Mouse (Mus musculus) forebrain, embryonic 10.5 days (tissue): Measurements from ENCODE around the gene Sipa1l1. TPM values are rescaled to one million over a fixed set of nuclear protein-coding genes. Genes with fewer than 3 reads are reported as not detected.

Experiments
- DNase-seq: peaks from one replicate; pipeline ENCODE4 v3.0.0-alpha.2; 2017; ENCODE audit warnings: low spot score; ENCODE audit errors: extremely low spot score
- H3K27ac ChIP-seq: fragments of 300-500 bp; sonication (generic); 2 replicates; pipeline ENCODE4 v1.5.1; 2016; ENCODE audit warnings: mild to moderate bottlenecking
- H3K27me3 ChIP-seq: fragments of 300-500 bp; sonication (generic); 2 replicates; pipeline ENCODE4 v1.6.1; 2016; ENCODE audit warnings: mild to moderate bottlenecking; ENCODE audit not compliant: poor library complexity, severe bottlenecking
- H3K36me3 ChIP-seq: fragments of 300-500 bp; sonication (generic); replicated peaks from 2 replicates; pipeline ENCODE4 v1.6.1; 2016; ENCODE audit warnings: mild to moderate bottlenecking, moderate library complexity
- H3K4me1 ChIP-seq: fragments of 300-500 bp; sonication (generic); 2 replicates; pipeline ENCODE4 v1.6.1; 2016
- H3K4me3 ChIP-seq: fragments of 300-500 bp; sonication (generic); 2 replicates; pipeline ENCODE4 v1.5.1; 2016; ENCODE audit warnings: mild to moderate bottlenecking, moderate library complexity
- H3K9me3 ChIP-seq: fragments of 300-500 bp; sonication (generic); 2 replicates; pipeline ENCODE4 v1.6.1; 2016; ENCODE audit warnings: mild to moderate bottlenecking, moderate library complexity
- WGBS: fragments of 180-500 bp; shearing (Covaris S2); methylation state at CpG from one replicate; pipeline ENCODE4 v1.1.7; 2016; 5-methylcytosine and 5-hydroxymethylcytosine counted together
- polyA plus RNA-seq: library from polyadenylated mRNA; unstranded; fragments of >200 nt; fragmentation: Nextera tagmentation; extraction: Ambion mirVana; gene quantifications from 2 replicates; pipeline ENCODE4 v1.2.1, GENCODE M21; 2016

The Sipa1l1 gene
- polyA plus RNA-seq, 1 experiment from 2014 or later = 40.6 TPM

- H3K4me3 ChIP-seq = no peak overlapping the region
- no peaks in the 10 kb centered on the region for H3K27me3 ChIP-seq
- no peaks in the 10 kb centered on the region for H3K9me3 ChIP-seq
- peaks cover 16% of the 10 kb centered on the region for H3K4me1 ChIP-seq
- no peak for DNase-seq
- 82% methylated on average over 7 of the region's 7 CpGs for WGBS
- H3K27ac ChIP-seq = no peak overlapping the region
- H3K36me3 ChIP-seq = no peaks in the 10 kb centered on the region
These were observed 153.8 kb downstream of the Sipa1l1 start for GRCm38 (mm10) chr12:82322759-82323451.

DNA sequence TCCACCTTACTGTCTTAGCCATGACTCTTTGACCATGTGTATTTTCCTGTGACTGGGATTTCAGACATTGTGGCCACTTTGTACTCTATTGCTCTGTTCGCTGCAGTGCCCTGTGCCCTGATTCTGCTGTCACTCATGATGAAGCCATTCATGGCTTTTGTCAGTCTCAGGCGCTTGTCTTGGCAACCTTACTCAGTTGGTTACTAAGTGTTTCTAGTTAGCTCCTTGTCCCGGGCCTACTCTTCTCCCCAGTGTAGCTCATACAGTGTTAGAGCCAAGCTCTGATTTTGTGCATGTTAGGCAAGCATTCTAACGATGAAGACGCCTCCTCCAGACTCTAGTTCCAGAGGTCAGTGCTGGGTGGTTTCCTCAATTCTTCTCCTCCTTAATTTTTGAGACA, 155.5 kb downstream of the Sipa1l1 start:
- Histone ChIP-seq H3K4me1 (peaks cover 16% of the 10 kb centered on the region), H3K27me3 (no peaks in the 10 kb centered on the region), H3K27ac (no peak overlapping the region), H3K9me3 (no peaks in the 10 kb centered on the region), H3K36me3 (no peaks in the 10 kb centered on the region), H3K4me3 (no peak overlapping the region)
- no peak for DNase-seq
- 93% methylated on average over 5 of the region's 5 CpGs for WGBS

DNA sequence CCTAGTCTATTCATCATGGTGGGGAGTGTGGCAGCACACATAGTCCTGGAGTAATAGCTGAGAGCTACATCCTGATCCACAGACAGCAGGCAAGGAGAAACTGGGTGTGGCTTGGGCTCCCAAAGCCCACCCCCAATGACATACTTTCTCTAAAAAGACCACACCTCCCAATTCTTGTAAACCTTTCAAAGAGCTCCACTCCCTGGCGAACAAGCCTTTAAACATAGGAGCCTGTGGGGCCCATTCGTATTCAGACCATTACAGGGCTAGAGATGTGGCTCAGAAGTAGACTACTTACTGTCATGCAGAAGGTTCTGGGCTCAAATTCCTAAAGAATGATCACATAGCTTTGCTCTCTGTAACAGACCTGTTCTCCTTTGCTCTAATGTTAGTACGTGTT, 156.4 kb downstream of the Sipa1l1 start:
- H3K36me3 ChIP-seq = no peaks in the 10 kb centered on the region
- peaks cover 12% of the 10 kb centered on the region for H3K4me1 ChIP-seq
- no peak for DNase-seq
- no peaks in the 10 kb centered on the region for H3K27me3 ChIP-seq
- H3K4me3 ChIP-seq = no peak overlapping the region
- no peaks in the 10 kb centered on the region for H3K9me3 ChIP-seq
- WGBS = 91% methylated on average over 3 of the region's 3 CpGs
- H3K27ac ChIP-seq = no peak overlapping the region

DNA sequence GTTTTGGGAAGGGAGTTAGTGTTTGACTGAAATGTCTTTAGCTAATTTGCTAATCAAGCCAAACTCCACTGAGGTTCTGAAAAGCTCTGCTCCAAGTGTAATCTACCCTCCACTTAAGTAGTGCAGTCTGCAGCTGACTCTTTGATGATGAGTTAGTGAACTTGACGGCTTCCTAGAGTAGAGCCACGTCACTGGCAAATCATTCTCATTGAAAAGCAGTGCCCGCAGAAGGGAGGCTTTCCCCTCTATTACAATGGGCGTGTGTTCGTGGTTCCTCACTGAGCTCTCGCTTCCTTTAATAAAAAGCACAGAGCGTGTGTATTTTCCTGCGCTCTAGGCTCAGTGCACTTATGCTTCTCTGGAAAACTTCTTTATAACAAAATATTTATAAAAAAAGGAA, 157.3 kb downstream of the Sipa1l1 start:
- Histone ChIP-seq H3K27ac (no peak overlapping the region), H3K36me3 (no peaks in the 10 kb centered on the region), H3K4me3 (no peak overlapping the region), H3K4me1 (peaks cover 6% of the 10 kb centered on the region), H3K9me3 (no peaks in the 10 kb centered on the region), H3K27me3 (no peaks in the 10 kb centered on the region)
- DNase-seq = no peak
- WGBS = 83% methylated on average over 8 of the region's 8 CpGs

DNA sequence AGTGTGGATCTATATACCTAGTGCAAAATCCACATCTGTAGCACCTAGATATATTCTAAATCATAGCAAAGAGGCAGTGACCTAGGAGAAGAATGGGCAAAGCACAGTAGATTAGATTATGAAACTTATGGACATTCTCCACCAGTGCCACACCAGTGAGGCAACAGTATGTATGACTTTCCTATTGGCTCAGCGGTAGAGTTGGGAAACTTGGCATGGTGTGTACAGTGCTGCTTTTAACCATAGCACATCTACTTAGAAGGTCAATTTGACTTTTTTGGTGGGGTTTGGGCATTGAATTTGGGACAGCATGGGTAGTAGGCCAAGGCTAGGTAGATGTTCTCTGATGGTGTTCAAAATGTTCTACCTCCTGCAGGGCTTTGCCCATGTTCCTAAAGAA, 159.0 kb downstream of the Sipa1l1 start:
- no peaks in the 10 kb centered on the region for H3K9me3 ChIP-seq
- 100% methylated on average over 1 of the region's 1 CpGs for WGBS
- no peak for DNase-seq
- no peak overlapping the region for H3K27ac ChIP-seq
- peaks cover 9% of the 10 kb centered on the region for H3K4me1 ChIP-seq
- H3K36me3 ChIP-seq = no peaks in the 10 kb centered on the region
- no peaks in the 10 kb centered on the region for H3K27me3 ChIP-seq
- H3K4me3 ChIP-seq = no peak overlapping the region

DNA sequence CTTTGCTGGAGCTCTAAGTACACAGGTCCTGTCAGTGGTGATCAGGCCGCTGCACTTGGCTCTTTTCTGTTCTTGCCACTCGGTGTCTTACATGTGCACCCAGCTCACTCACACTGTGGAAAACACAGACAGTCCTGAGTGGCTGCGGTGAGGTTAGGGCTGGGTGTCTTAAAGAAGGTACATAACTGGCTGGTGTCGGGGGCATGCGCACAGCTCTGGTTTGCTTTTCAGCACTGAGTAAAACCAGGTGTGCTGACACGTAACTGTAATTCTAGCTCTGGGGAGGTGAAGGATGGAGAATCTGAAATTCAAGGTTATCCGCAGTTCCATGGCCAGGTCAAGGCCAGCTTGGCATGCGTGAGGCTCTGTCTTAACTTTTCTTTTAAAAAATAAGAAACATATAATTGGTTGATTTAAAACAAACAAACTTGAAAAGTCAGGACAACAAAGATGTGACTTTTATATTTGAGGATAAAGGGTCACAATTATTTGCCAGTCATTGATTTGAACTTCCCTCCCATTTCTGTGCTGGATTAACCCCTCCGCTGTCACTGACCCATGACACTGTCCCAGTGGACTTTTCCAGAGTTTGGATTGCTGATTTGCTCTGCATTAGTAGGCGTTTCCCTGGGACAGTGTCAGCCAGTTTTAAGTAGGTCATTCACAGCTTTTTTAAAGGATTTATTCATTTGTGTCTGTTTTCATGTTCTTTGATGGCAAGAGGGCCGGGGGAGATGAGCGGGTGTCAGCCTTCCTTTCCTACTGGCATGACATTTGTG, 163.9 kb downstream of the Sipa1l1 start:
- H3K27ac ChIP-seq = no peak overlapping the region
- H3K4me1 ChIP-seq = peaks cover 31% of the 10 kb centered on the region
- peaks cover 6% of the 10 kb centered on the region for H3K36me3 ChIP-seq
- H3K9me3 ChIP-seq = no peaks in the 10 kb centered on the region
- H3K4me3 ChIP-seq = no peak overlapping the region
- 80% methylated on average over 12 of the region's 12 CpGs for WGBS
- DNase-seq = no peak
- H3K27me3 ChIP-seq = no peaks in the 10 kb centered on the region

GRCm38 (mm10) chr12:82333999-82334398, 164.9 kb downstream of the Sipa1l1 start:
- no peaks in the 10 kb centered on the region for H3K27me3 ChIP-seq
- no peaks in the 10 kb centered on the region for H3K9me3 ChIP-seq
- WGBS = 73% methylated on average over 5 of the region's 5 CpGs
- peaks cover 6% of the 10 kb centered on the region for H3K36me3 ChIP-seq
- peaks cover 38% of the 10 kb centered on the region for H3K4me1 ChIP-seq
- DNase-seq = no peak
- H3K4me3 ChIP-seq = no peak overlapping the region
- H3K27ac ChIP-seq = peak overlapping the region; percentile 63; the same call in 1 of the 2 replicates

- H3K9me3 ChIP-seq = no peaks in the 10 kb centered on the region
- WGBS = 37% methylated on average over 4 of the region's 4 CpGs
- peaks cover 6% of the 10 kb centered on the region for H3K36me3 ChIP-seq
- H3K4me1 ChIP-seq = peaks cover 43% of the 10 kb centered on the region
- no peaks in the 10 kb centered on the region for H3K27me3 ChIP-seq
- no peak overlapping the region for H3K4me3 ChIP-seq
- DNase-seq = no peak
- peak overlapping the region; percentile 63 for H3K27ac ChIP-seq
These were observed 165.4 kb downstream of the Sipa1l1 start for GRCm38 (mm10) chr12:82334550-82334949.

DNA sequence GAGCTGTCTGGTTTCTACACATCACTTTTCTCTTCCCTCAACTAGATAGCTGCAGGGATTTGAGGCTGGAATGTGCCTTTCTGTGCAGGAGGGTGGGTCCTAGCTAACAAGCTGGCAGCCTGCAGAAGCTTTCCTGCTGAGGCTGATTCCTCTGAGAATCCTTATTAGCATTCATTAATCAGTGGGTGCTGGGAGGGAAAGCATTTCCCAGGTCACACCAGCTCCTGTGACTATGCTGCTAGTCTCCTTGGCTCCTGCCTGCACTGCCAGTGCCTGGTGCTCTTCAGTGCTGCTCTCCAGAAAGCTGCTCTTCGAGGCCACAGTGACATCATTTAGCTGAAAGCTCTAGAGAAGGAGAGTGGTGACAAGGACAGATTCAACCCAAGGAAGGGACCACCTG, 166.0 kb downstream of the Sipa1l1 start:
- WGBS = 9% methylated on average over 1 of the region's 1 CpGs

DNA sequence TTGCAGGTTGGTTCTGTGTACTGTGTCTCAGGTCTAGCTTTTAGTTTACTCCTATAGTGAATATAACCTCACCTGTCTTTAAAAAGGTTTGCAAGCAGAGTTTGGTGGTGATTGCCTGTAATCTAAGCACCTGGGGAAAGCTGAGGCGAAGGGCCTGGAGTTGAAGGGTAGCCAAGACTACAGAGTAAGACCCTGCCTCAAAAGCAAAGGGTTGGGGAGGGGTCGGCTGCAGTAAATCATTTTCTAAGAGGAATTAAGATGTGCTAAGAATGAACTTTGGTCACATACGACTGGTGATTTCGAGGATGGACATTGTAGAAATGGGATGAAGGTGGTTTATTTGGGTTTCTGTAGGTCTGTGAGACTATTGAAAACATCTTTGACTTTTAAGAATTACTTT, 169.4 kb downstream of the Sipa1l1 start:
- Histone ChIP-seq H3K9me3 (no peaks in the 10 kb centered on the region), H3K27me3 (no peaks in the 10 kb centered on the region), H3K36me3 (peaks cover 30% of the 10 kb centered on the region), H3K27ac (no peak overlapping the region), H3K4me1 (peaks cover 37% of the 10 kb centered on the region), H3K4me3 (no peak overlapping the region)
- no peak for DNase-seq
- whole genome bisulfite sequencing = 86% methylated on average over 4 of the region's 4 CpGs

More for the DNA sequence above, 166.0 kb downstream of the Sipa1l1 start:
- H3K36me3 ChIP-seq = peaks cover 6% of the 10 kb centered on the region
- peaks cover 48% of the 10 kb centered on the region for H3K4me1 ChIP-seq
- no peaks in the 10 kb centered on the region for H3K27me3 ChIP-seq
- H3K9me3 ChIP-seq = no peaks in the 10 kb centered on the region
- DNase-seq = no peak
- no peak overlapping the region for H3K4me3 ChIP-seq
- peak overlapping the region; percentile 63; the same call in 1 of the 2 replicates for H3K27ac ChIP-seq

GRCm38 (mm10) chr12:82339221-82339861, 170.2 kb downstream of the Sipa1l1 start:
- H3K27ac ChIP-seq = 0 out of 2 replicates have a peak overlapping the region, but pooled peaks have one; percentile 25
- H3K4me3 ChIP-seq = peak overlapping the region; percentile 31
- H3K9me3 ChIP-seq = no peaks in the 10 kb centered on the region
- DNase-seq = no peak
- H3K36me3 ChIP-seq = peaks cover 36% of the 10 kb centered on the region
- WGBS = 27% methylated on average over 18 of the region's 18 CpGs
- peaks cover 30% of the 10 kb centered on the region for H3K4me1 ChIP-seq
- no peaks in the 10 kb centered on the region for H3K27me3 ChIP-seq

GRCm38 (mm10) chr12:82340196-82340918, 171.2 kb downstream of the Sipa1l1 start:
- Histone ChIP-seq H3K27me3 (no peaks in the 10 kb centered on the region), H3K4me1 (peaks cover 19% of the 10 kb centered on the region), H3K9me3 (no peaks in the 10 kb centered on the region), H3K27ac (no peak overlapping the region), H3K36me3 (peaks cover 36% of the 10 kb centered on the region), H3K4me3 (no peak overlapping the region)
- DNase-seq = no peak
- WGBS = 81% methylated on average over 6 of the region's 6 CpGs
